Mouse (Mus musculus) cortical plate, adult 2 months (tissue): ENCODE measurements at regions not wholly inside any gene's neighbourhood (a gene's known extent, or its start where the extent isn't known, plus 50 kb on each side); places are given as distances from the start of the nearest gene placed in this dataset.

ENCODE experiments used
- H3K27ac ChIP-seq: fragments of 200-500 bp; 2 replicates; pipeline ENCODE4 v1.5.1; 2012; ENCODE audit warnings: low read length, control low read depth, inconsistent platforms; ENCODE audit not compliant: insufficient read depth
- H3K4me1 ChIP-seq: fragments of 200-500 bp; 2 replicates; pipeline ENCODE4 v1.6.1; 2011; ENCODE audit warnings: low read length; ENCODE audit not compliant: control insufficient read depth, insufficient read depth
- H3K4me3 ChIP-seq: fragments of 200-500 bp; 2 replicates; pipeline ENCODE4 v1.5.1; 2011; ENCODE audit warnings: mild to moderate bottlenecking, low read length, control low read depth; ENCODE audit not compliant: insufficient read depth
- CTCF ChIP-seq: fragments of 200-500 bp; IDR thresholded peaks from 2 replicates; pipeline ENCODE4 v1.5.1; 2011; ENCODE audit warnings: mild to moderate bottlenecking, control low read depth, low read length; ENCODE audit not compliant: insufficient read depth; ENCODE audit errors: extremely low read depth
- POLR2A ChIP-seq: fragments of 200-500 bp; IDR thresholded peaks from 2 replicates; pipeline ENCODE4 v1.6.1; 2011; ENCODE audit warnings: mild to moderate bottlenecking, low read length, control low read depth; ENCODE audit not compliant: insufficient read depth; ENCODE audit errors: extremely low read depth

DNA sequence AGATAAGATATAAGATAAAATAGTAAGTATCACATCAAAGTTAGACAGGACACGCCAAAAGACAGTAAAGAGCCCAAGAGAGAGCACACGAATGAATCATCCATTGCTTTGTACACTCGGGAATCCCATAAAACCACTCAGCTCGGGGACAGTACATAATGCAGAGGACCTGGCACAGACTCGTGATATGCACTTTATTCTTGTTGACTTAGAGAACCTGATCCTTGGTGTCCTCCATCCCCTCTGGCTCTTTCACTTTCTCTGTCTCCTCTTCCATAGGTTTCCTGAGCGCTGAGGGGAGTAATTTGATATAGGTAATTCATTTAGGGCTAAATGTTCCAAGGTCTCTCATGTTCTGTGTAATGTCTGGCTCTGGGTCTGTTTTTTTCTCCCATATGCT is 83.3 kb upstream of the Mtap start:
- no peak overlapping the region for H3K4me3 ChIP-seq
- H3K27ac ChIP-seq = no peak overlapping the region
- no peak for TF ChIP-seq POLR2A
- no peak for TF ChIP-seq CTCF
- no peaks in the 10 kb centered on the region for H3K4me1 ChIP-seq

DNA sequence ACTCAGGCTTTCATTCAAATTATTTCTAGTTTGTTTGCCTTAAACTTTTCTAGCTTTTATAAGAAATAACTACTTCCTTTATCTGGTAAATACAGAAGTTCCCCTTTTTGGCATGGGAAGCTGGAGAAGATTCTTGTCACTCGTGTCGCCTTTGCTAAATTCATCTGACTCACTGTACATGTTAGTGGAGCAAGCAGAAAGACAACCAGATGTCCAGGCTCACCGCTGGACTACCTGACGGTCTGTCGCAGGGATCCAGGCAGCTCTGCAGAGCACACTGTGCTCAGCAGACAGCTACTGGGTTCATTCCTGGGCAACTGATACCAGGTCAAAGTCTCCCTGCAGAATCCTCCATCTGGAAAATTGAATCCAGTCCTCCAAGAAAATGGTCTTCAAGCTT is 85.0 kb upstream of the Mtap start:
- no peak overlapping the region for H3K27ac ChIP-seq
- H3K4me3 ChIP-seq = no peak overlapping the region
- TF ChIP-seq POLR2A (no peak), CTCF (no peak)
- H3K4me1 ChIP-seq = no peaks in the 10 kb centered on the region

DNA sequence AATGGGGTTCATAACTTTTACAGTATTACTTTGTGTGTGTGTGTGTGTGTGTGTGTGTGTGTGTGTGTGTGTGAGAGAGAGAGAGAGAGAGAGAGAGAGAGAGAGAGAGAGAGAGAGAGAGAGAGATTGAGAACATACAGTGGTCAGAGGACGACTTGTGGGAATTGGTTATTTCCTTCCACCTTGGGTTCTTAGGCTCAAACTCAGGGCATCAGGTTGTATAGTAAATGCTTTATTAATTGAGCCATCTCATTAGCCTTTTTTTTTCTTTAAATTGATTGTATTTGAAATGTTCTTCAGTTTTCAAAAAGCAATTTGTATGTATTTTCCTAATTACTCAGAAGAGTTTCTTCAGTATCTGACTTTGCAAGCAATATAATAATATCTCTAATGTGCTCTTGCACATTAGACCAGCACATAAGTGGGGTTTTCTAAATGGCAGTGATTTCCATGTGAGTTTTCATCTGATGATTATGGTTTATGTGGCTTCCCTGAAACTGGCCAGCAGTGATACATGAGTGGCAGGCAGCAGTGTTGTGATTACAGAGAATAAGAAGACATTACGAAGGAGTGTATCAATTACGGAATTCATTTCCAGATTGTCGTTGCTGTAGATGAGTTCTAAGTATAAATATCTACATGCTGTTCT is 86.2 kb upstream of the Mtap start:
- Histone ChIP-seq H3K27ac (no peak overlapping the region), H3K4me1 (no peaks in the 10 kb centered on the region), H3K4me3 (no peak overlapping the region)
- TF ChIP-seq POLR2A (no peak), CTCF (no peak)

DNA sequence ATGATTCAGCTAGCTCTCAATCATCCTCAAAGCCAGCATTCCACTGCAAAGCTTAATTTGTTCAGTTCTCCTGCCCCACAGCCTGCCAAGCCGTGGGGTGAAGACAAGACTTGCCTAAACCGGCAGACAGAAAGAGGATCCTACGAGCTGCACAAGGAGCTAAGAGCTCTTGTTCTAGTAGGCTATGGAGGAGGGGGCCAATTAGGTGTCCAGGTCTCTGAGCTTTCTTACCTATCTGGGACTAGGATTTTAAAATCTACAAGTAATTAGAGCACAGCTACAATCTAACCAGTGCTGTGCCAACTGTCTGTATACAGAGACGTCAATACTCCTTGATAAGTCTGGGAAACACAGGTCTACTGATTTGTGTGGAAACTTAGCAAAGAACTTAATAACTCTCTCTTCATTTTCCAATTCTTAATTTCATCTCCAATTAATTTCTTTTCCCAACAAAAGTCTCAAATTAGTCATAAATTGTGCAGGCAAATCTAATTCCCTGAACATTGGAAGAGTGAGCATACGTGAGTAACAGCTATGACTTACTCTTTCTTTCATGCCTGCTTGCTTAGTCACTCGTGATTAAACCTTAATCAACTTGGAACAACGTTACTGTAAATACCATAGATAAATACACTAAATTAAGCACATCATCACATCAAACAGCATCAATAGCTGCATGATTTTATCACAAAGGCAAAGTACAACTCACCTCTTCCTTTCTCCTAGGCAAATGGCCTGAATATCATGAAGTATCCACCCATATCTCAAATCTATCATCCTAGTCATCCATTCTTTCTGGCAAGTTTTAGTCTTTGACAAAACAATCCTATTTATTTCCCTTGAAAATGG is 87.1 kb upstream of the Mtap start:
- H3K4me3 ChIP-seq = no peak overlapping the region
- no peak overlapping the region for H3K27ac ChIP-seq
- TF ChIP-seq POLR2A (no peak), CTCF (no peak)
- no peaks in the 10 kb centered on the region for H3K4me1 ChIP-seq

DNA sequence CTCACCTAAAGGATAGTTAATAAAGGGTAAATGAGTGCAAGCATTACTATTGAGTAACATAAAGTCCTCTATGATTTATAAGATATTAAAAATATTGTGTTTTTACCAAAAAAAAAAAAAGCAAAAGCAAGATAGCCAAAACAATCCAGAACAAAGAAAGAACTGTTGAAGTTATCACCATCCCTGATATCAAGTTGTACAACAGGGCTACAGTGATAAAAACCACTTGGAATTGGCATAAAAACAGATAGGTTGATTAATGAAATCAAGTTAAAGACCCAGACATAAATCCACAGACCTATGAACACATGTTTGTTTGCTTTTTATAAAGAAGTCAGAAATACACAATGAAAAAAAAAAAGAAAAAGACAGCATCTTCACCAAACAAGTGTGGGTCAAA is 92.4 kb upstream of the Mtap start:
- no peak overlapping the region for H3K4me3 ChIP-seq
- no peak overlapping the region for H3K27ac ChIP-seq
- no peaks in the 10 kb centered on the region for H3K4me1 ChIP-seq
- TF ChIP-seq CTCF (no peak), POLR2A (no peak)

DNA sequence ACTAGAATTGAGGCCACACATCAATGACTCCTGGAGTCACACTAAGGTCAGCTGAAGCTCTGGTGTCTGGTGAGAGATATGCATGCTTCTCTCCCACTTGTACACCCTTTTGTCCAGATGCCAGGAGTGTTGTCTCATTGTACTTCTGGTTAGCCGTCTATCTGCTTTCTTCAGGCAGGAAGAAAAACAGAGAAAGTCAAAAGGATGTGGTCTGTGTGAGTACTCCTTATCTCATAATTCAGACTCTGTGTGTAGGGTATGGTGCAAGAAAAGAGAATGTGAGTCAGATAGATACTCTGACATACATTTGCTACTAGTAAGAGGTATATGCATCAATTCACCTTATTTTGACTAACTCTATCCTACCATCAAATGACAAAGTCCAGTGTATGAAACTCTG is 92.9 kb upstream of the Mtap start:
- H3K27ac ChIP-seq = no peak overlapping the region
- H3K4me1 ChIP-seq = no peaks in the 10 kb centered on the region
- TF ChIP-seq CTCF (no peak), POLR2A (no peak)
- no peak overlapping the region for H3K4me3 ChIP-seq

DNA sequence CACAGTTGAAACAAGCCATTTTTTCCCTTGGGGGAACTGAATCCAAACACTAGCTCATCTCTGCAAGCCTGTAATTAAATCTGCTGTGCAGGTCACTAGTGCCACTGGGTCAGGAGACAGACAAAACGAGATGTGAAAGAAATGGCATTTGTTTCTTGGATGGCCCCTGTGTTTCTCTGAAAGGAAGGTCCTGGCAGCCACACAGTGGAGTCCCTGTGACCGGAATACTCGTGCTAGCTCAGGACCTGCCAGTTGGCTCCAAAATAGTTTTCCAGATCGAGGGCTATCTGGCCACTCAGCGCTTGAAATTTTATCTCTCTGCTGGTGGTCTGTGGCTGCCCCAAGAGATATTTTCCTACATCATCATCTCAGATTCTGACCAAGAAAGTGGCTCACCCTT is 96.1 kb upstream of the Mtap start:
- H3K4me1 ChIP-seq = no peaks in the 10 kb centered on the region
- TF ChIP-seq POLR2A (no peak), CTCF (no peak)
- no peak overlapping the region for H3K27ac ChIP-seq
- H3K4me3 ChIP-seq = no peak overlapping the region

DNA sequence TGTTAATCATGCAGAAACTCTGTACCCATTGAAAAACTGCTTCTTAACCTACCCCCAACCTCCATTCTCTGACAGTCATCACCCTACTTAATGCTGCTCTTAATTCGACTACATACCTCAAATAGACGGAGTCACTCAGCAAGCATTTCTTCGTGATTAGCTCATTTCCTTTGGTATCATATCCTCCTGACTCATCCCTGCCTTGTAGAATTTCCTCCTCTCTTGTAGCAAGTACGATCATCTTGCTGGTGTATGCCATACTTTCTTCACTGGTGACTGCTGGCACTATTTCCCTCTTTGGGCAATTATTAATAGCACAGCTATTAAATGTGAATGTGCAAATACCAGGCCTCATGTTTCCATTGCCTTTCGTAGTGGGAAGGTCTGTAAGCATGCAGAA is 98.0 kb upstream of the Mtap start:
- no peak for TF ChIP-seq POLR2A
- TF ChIP-seq CTCF = no peak
- no peaks in the 10 kb centered on the region for H3K4me1 ChIP-seq
- H3K27ac ChIP-seq = no peak overlapping the region

DNA sequence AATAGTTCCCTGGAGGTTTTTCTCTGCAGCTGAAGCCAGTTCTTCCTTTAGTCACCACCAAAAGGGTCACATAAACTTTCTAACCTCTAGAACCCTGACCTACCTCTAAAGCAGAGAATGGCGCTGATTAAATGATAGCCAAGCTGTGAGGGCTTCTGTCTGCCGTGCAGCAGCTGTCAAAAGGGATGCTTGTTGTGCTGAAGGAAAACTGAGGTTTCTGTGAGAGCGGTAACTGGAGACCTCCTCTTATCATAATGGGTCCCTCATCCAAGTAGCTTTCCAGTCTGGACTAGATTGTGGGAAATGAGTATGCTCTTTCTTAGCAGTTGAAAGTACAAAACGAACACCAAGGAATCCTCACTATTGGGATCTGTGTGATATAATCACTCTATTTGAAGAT is 98.8 kb upstream of the Mtap start:
- TF ChIP-seq POLR2A = no peak
- no peak for TF ChIP-seq CTCF

More for the DNA sequence above, 98.0 kb upstream of the Mtap start:
- H3K4me3 ChIP-seq = no peak overlapping the region

DNA sequence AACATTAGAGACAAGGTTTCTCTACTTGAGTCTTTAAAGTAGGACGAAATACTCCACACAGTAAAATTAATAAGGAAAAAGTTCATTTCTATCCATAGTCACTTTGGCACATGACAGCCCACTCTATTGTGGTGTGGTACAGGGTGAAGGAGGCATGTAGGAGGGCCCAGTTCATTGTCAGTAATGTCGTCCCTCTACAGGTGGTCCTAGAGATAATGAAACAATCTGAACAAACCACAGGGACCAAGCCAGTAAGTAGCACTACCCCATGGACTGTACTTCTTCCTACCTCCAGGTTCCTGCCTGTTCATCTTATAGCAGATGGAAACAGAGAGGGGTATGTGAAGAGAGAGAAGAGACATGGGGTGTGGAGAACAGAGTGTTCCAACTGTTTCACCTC is 102.1 kb upstream of the Mtap start:
- Histone ChIP-seq H3K4me1 (no peaks in the 10 kb centered on the region), H3K27ac (no peak overlapping the region), H3K4me3 (no peak overlapping the region)
- TF ChIP-seq CTCF (no peak), POLR2A (no peak)

More for the DNA sequence above, 98.8 kb upstream of the Mtap start:
- no peaks in the 10 kb centered on the region for H3K4me1 ChIP-seq
- no peak overlapping the region for H3K27ac ChIP-seq
- H3K4me3 ChIP-seq = no peak overlapping the region

DNA sequence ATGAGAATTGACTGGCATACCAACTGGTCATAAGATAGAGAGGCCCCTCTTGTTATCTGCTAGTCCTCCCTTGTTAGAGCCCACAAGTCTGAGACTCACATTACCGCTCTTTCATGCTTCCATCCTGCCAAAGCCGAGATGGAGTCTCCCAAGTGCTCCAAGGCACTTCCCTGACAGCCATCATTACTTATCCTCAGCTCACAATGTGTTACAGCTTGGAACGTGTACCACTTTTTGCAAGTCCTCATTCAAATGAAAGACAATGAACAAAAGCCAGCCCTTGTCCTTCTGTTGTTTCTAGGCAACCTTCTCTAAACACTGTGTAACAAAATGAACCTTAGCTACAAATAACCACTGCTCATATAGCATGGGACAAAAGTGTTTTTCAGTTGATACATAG is 102.6 kb upstream of the Mtap start:
- H3K4me3 ChIP-seq = no peak overlapping the region
- no peaks in the 10 kb centered on the region for H3K4me1 ChIP-seq
- H3K27ac ChIP-seq = no peak overlapping the region
- no peak for TF ChIP-seq POLR2A
- no peak for TF ChIP-seq CTCF
